Mouse (Mus musculus) CH12.LX (cell line): Measurements from ENCODE around the gene Galnt16.

Experiments
- CTCF ChIP-seq, 2 experiments: IDR thresholded peaks in 1 of 2; conservative IDR thresholded peaks in 1 of 2; 2 replicates each; pipeline ENCODE4 v1.5.1; 2011 to 2012; ENCODE audit warnings: low read depth in 2 of 2, low read length in 2 of 2, improper control_type of control experiment in 1 of 2, inconsistent platforms in 1 of 2, mild to moderate bottlenecking in 1 of 2, moderate library complexity in 1 of 2
- EP300 ChIP-seq: IDR thresholded peaks from 2 replicates; pipeline ENCODE4 v1.6.1; 2011; ENCODE audit warnings: low read length, improper control_type of control experiment
- POLR2A ChIP-seq: IDR thresholded peaks from 2 replicates; pipeline ENCODE4 v1.6.1; 2011; ENCODE audit warnings: low read depth, mild to moderate bottlenecking, improper control_type of control experiment, low read length
- RCOR1 ChIP-seq: conservative IDR thresholded peaks from 2 replicates; pipeline ENCODE4 v1.6.1; 2012; ENCODE audit warnings: low read depth, mild to moderate bottlenecking, inconsistent platforms, low read length, improper control_type of control experiment
- TBP ChIP-seq: conservative IDR thresholded peaks from 2 replicates; pipeline ENCODE4 v1.6.1; 2011; ENCODE audit warnings: low read depth, low read length, improper control_type of control experiment
- USF2 ChIP-seq: conservative IDR thresholded peaks from 2 replicates; pipeline ENCODE4 v1.6.1; 2011; ENCODE audit warnings: low read depth, low read length, improper control_type of control experiment

GRCm38 (mm10) chr12:80601597-80602269 is 83.7 kb downstream of the Galnt16 start:
- TF ChIP-seq CTCF (conservative IDR thresholded peaks at IDR 0.05 in 1 of 2, IDR thresholded peaks at IDR 0.05 in 1 of 2; ENCODE audit: low read depth in 2 of 2, low read length in 2 of 2) (no peak), USF2 (no peak), RCOR1 (no peak), POLR2A (no peak), TBP (no peak), EP300 (no peak)
